Mouse (Mus musculus) lung, postnatal 0 days (tissue): Measurements from ENCODE around the gene Gm597. TPM values are rescaled to one million over a fixed set of nuclear protein-coding genes. Genes with fewer than 3 reads are reported as not detected.

Source experiments
- ATAC-seq: fragments of 200-750 bp; cut with Nextera tagmentation; 2 replicates; pipeline ENCODE4 v1.8.0; 2017; ENCODE audit warnings: moderate library complexity
- DNase-seq: peaks from one replicate; pipeline ENCODE4 v3.0.0-alpha.2; 2016; ENCODE audit warnings: low spot score
- H3K27ac ChIP-seq: fragments of 300-500 bp; sonication (generic); 2 replicates; pipeline ENCODE4 v1.5.1; 2014; ENCODE audit warnings: antibody characterized with exemption, mild to moderate bottlenecking, low read length, mixed read lengths
- H3K27me3 ChIP-seq: fragments of 300-500 bp; sonication (generic); replicated peaks from 2 replicates; pipeline ENCODE4 v1.6.1; 2014; ENCODE audit warnings: low read length, mixed read lengths; ENCODE audit not compliant: insufficient read depth
- H3K36me3 ChIP-seq: fragments of 300-500 bp; sonication (generic); 2 replicates; pipeline ENCODE4 v1.6.1; 2014; ENCODE audit warnings: low read length, mixed read lengths; ENCODE audit not compliant: insufficient read depth
- H3K4me1 ChIP-seq: fragments of 300-500 bp; sonication (generic); 2 replicates; pipeline ENCODE4 v1.6.1; 2014; ENCODE audit warnings: antibody characterized with exemption, low read depth, low read length, mixed read lengths; ENCODE audit not compliant: insufficient read depth
- H3K4me2 ChIP-seq: fragments of 300-500 bp; sonication (generic); replicated peaks from 2 replicates; pipeline ENCODE4 v1.6.1; 2014; ENCODE audit warnings: low read depth, mild to moderate bottlenecking, low read length, moderate library complexity, mixed read lengths
- H3K4me3 ChIP-seq: fragments of 300-500 bp; sonication (generic); 2 replicates; pipeline ENCODE4 v1.5.1; 2014; ENCODE audit warnings: low read depth, low read length
- H3K9ac ChIP-seq: fragments of 300-500 bp; sonication (generic); replicated peaks from 2 replicates; pipeline ENCODE4 v1.6.1; 2014; ENCODE audit warnings: low read depth, mild to moderate bottlenecking
- H3K9me3 ChIP-seq: fragments of 300-500 bp; sonication (generic); 2 replicates; pipeline ENCODE4 v1.6.1; 2016; ENCODE audit warnings: low read length, mixed read lengths
- CTCF ChIP-seq: IDR thresholded peaks from 2 replicates; pipeline ENCODE4 v1.5.1; 2016; ENCODE audit warnings: antibody characterized with exemption, mild to moderate bottlenecking
- EP300 ChIP-seq: IDR thresholded peaks from 2 replicates; pipeline ENCODE4 v1.6.1; 2016; ENCODE audit warnings: antibody characterized with exemption, mild to moderate bottlenecking, control low read depth
- WGBS: fragments of 180-500 bp; shearing (Covaris S2); extraction: QIAGEN DNeasy Blood & Tissue Kit; methylation state at CpG from one replicate; pipeline ENCODE4 v1.1.7; 2014; 5-methylcytosine and 5-hydroxymethylcytosine counted together
- polyA plus RNA-seq: library from polyadenylated mRNA; unstranded; fragments of >200 nt; fragmentation: Nextera tagmentation; extraction: Ambion mirVana; gene quantifications from 2 replicates; pipeline ENCODE4 v1.2.1, GENCODE M21; 2015

Gm597 gene
- polyA plus RNA-seq = not detected in 2 replicates

- H3K4me2 ChIP-seq = no peak within 1 kb of the TSS
- no peak within 1 kb of the TSS for H3K4me3 ChIP-seq
- no peak for DNase-seq
- no peaks in the 10 kb centered on the region for H3K9me3 ChIP-seq
- no peaks in the 10 kb centered on the region for H3K36me3 ChIP-seq
- no peaks in the 10 kb centered on the region for H3K4me1 ChIP-seq
- H3K27ac ChIP-seq = no peak within 1 kb of the TSS
- TF ChIP-seq CTCF (no peak), EP300 (no peak)
- H3K27me3 ChIP-seq = no peaks in the 10 kb centered on the region
- no peak for ATAC-seq
- no peak within 1 kb of the TSS for H3K9ac ChIP-seq
Measured at GRCm38 (mm10) chr1:28780152-28780551, at the start of gene Gm597. TSS of gene Gm597 (minus strand) at chr1:28780252.

DNA sequence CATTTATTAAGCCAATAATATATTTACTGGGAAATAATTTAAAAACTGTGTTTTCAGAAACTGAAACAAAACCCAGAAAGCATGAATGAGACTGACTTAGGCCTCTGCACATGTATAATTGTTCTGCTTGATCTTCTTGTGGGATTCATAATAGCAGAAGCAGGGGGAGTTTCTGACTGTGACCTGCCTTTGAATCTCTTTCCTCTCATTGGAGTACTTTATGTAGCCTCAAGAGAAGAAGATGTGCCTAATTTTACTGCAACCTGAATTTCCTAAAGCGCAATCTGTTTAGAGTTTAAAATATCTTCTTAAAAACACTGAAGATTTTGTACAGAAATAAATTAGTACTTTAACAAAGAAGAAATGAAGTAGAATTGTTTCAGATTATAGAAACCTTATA is 27.6 kb upstream of the Gm597 start:
- Histone ChIP-seq H3K4me2 (no peak overlapping the region), H3K4me1 (no peaks in the 10 kb centered on the region), H3K27ac (no peak overlapping the region), H3K9me3 (no peaks in the 10 kb centered on the region), H3K4me3 (no peak overlapping the region), H3K27me3 (no peaks in the 10 kb centered on the region), H3K9ac (no peak overlapping the region), H3K36me3 (no peaks in the 10 kb centered on the region)
- ATAC-seq (no peak), DNase-seq (no peak)
- 94% methylated on average over 1 of the region's 1 CpGs for WGBS
- no peak for TF ChIP-seq CTCF

GRCm38 (mm10) chr1:28806618-28807017 is 26.6 kb upstream of the Gm597 start:
- DNase-seq = no peak
- Histone ChIP-seq H3K4me2 (no peak overlapping the region), H3K4me1 (no peaks in the 10 kb centered on the region), H3K4me3 (no peak overlapping the region), H3K36me3 (no peaks in the 10 kb centered on the region), H3K9ac (no peak overlapping the region), H3K27ac (no peak overlapping the region), H3K27me3 (no peaks in the 10 kb centered on the region), H3K9me3 (no peaks in the 10 kb centered on the region)
- no peak for ATAC-seq
- TF ChIP-seq EP300 = no peak
- no peak for TF ChIP-seq CTCF

GRCm38 (mm10) chr1:28800881-28801280 is 20.8 kb upstream of the Gm597 start:
- H3K27ac ChIP-seq = no peak overlapping the region
- WGBS = 83% methylated on average over 14 of the region's 14 CpGs
- no peaks in the 10 kb centered on the region for H3K36me3 ChIP-seq

More at GRCm38 (mm10) chr1:28800881-28801280, 20.8 kb upstream of the Gm597 start:
- no peak overlapping the region for H3K9ac ChIP-seq
- no peak overlapping the region for H3K4me3 ChIP-seq
- DNase-seq (no peak), ATAC-seq (no peak)
- no peaks in the 10 kb centered on the region for H3K9me3 ChIP-seq
- H3K27me3 ChIP-seq = no peaks in the 10 kb centered on the region
- H3K4me1 ChIP-seq = no peaks in the 10 kb centered on the region
- H3K4me2 ChIP-seq = no peak overlapping the region
- TF ChIP-seq EP300 (no peak), CTCF (no peak)
